Mouse (Mus musculus) ES-E14 (cell line): ENCODE results near the gene Fli1. TPM values are rescaled to one million over a fixed set of nuclear protein-coding genes. Genes with fewer than 3 reads are reported as not detected.

Experiments
- DNase-seq: peaks from one replicate; pipeline ENCODE4 v3.0.0-alpha.2; 2013; ENCODE audit warnings: low read depth, low spot score
- H3K27ac ChIP-seq: 2 replicates; pipeline ENCODE4 v1.5.1; 2012; ENCODE audit warnings: low read depth, mild to moderate bottlenecking, low read length, moderate library complexity, mixed read lengths; ENCODE audit not compliant: poor library complexity, insufficient read depth, severe bottlenecking
- H3K36me3 ChIP-seq: 2 replicates; pipeline ENCODE4 v1.6.1; 2012; ENCODE audit warnings: mild to moderate bottlenecking, low read length, moderate library complexity, mixed read lengths; ENCODE audit not compliant: control insufficient read depth, poor library complexity, insufficient read depth, severe bottlenecking
- H3K4me1 ChIP-seq, 2 experiments: fragments of 150-350 bp in 1 of 2; sonication (generic) in 1 of 2; 2 replicates each; pipeline ENCODE4 v1.6.1; 2012; ENCODE audit warnings: low read length in 2 of 2, mild to moderate bottlenecking in 1 of 2, mixed read lengths in 1 of 2; ENCODE audit not compliant: control insufficient read depth in 2 of 2, insufficient read depth in 2 of 2, poor library complexity in 1 of 2
- H3K4me3 ChIP-seq, 2 experiments: fragments of 150-350 bp in 1 of 2; sonication (generic) in 1 of 2; 2 replicates each; pipeline ENCODE4 v1.5.1; 2012; ENCODE audit warnings: low read length in 2 of 2, low read depth in 1 of 2, mild to moderate bottlenecking in 1 of 2, mixed read lengths in 1 of 2; ENCODE audit not compliant: insufficient read depth in 1 of 2, poor library complexity in 1 of 2, severe bottlenecking in 1 of 2
- H3K9ac ChIP-seq: 2 replicates; pipeline ENCODE4 v1.6.1; 2012; ENCODE audit warnings: low read depth, mild to moderate bottlenecking, low read length, mixed read lengths; ENCODE audit not compliant: poor library complexity, insufficient read depth, severe bottlenecking
- H3K9me3 ChIP-seq: fragments of 150-350 bp; sonication (generic); 2 replicates; pipeline ENCODE4 v1.6.1; 2012; ENCODE audit warnings: low read depth, mild to moderate bottlenecking, low read length; ENCODE audit not compliant: control insufficient read depth, insufficient read depth
- CHD2 ChIP-seq: IDR thresholded peaks from 2 replicates; pipeline ENCODE4 v1.6.1; 2014; ENCODE audit warnings: mild to moderate bottlenecking, low read depth, low read length, inconsistent platforms
- HCFC1 ChIP-seq: IDR thresholded peaks from 2 replicates; pipeline ENCODE4 v1.6.1; 2012; ENCODE audit warnings: low read length, inconsistent platforms, borderline replicate concordance; ENCODE audit not compliant: insufficient read depth
- MAFK ChIP-seq: IDR thresholded peaks from 2 replicates; pipeline ENCODE4 v1.6.1; 2014; ENCODE audit warnings: mild to moderate bottlenecking, low read depth, low read length, inconsistent platforms; ENCODE audit not compliant: insufficient read depth
- ZC3H11A ChIP-seq: IDR thresholded peaks from 2 replicates; pipeline ENCODE4 v1.6.1; 2012; ENCODE audit warnings: low read depth, mild to moderate bottlenecking, inconsistent platforms, low read length, borderline replicate concordance
- ZNF384 ChIP-seq: IDR thresholded peaks from 2 replicates; pipeline ENCODE4 v1.6.1; 2012; ENCODE audit warnings: low read depth, low read length, inconsistent platforms
- in situ Hi-C, 2 experiments: fragments of 600-800 bp; cut with MboI; formaldehyde crosslinking; loops; one replicate each; pipeline ENCODE4 v1.15.1; 2025; ENCODE audit warnings: low sequenced_read_pairs in 2 of 2, inconsistent platforms in 1 of 2; ENCODE audit not compliant: unreplicated experiment in 2 of 2
- total RNA-seq: library from RNA; depleted of rRNA; stranded (reverse); fragments of 300-350 nt; gene quantifications from 2 replicates; pipeline ENCODE4 v1.2.3, GENCODE M21; 2012

Gene Fli1
- total RNA-seq, 1 experiment = 0.40 TPM

- H3K36me3 ChIP-seq = no peaks in the 10 kb centered on the region
- DNase-seq = no peak
- no peak overlapping the region for H3K27ac ChIP-seq
- no peak overlapping the region for H3K4me3 ChIP-seq
- H3K4me1 ChIP-seq = no peaks in the 10 kb centered on the region
- TF ChIP-seq HCFC1 (no peak), ZC3H11A (no peak), CHD2 (no peak), MAFK (no peak), ZNF384 (no peak)
- H3K9me3 ChIP-seq = no peaks in the 10 kb centered on the region
- in situ Hi-C loops = no loop called here
- no peak overlapping the region for H3K9ac ChIP-seq
These were observed 20.2 kb upstream of the Fli1 start for GRCm38 (mm10) chr9:32562837-32563236.

GRCm38 (mm10) chr9:32562409-32562808 lies 19.7 kb upstream of the Fli1 start:
- Histone ChIP-seq H3K9ac (no peak overlapping the region), H3K9me3 (no peaks in the 10 kb centered on the region), H3K36me3 (no peaks in the 10 kb centered on the region), H3K27ac (no peak overlapping the region), H3K4me1 (no peaks in the 10 kb centered on the region), H3K4me3 (no peak overlapping the region)
- TF ChIP-seq CHD2 = no peak
- TF ChIP-seq ZNF384 = no peak
- TF ChIP-seq HCFC1 = no peak
- TF ChIP-seq MAFK = no peak
- no peak for TF ChIP-seq ZC3H11A
- DNase-seq = no peak
- in situ Hi-C loops = no loop called here

- no peak overlapping the region for H3K9ac ChIP-seq
- no peak overlapping the region for H3K4me3 ChIP-seq
- no peaks in the 10 kb centered on the region for H3K4me1 ChIP-seq
- TF ChIP-seq HCFC1 = no peak
- TF ChIP-seq MAFK = no peak
- TF ChIP-seq ZNF384 = no peak
- no peak for TF ChIP-seq ZC3H11A
- no peak for TF ChIP-seq CHD2
- in situ Hi-C loops = no loop called here
- no peak for DNase-seq
- no peak overlapping the region for H3K27ac ChIP-seq
- no peaks in the 10 kb centered on the region for H3K36me3 ChIP-seq
- H3K9me3 ChIP-seq = no peaks in the 10 kb centered on the region
These were observed 18.7 kb upstream of the Fli1 start for GRCm38 (mm10) chr9:32561190-32561890.

- no peaks in the 10 kb centered on the region for H3K9me3 ChIP-seq
- DNase-seq = no peak
- TF ChIP-seq ZNF384 = no peak
- H3K4me3 ChIP-seq = no peak overlapping the region
- no peak overlapping the region for H3K27ac ChIP-seq
- no peak overlapping the region for H3K9ac ChIP-seq
- H3K36me3 ChIP-seq = no peaks in the 10 kb centered on the region
- no peaks in the 10 kb centered on the region for H3K4me1 ChIP-seq
- in situ Hi-C loops = no loop called here
These were observed 17.2 kb upstream of the Fli1 start for GRCm38 (mm10) chr9:32559859-32560258.

GRCm38 (mm10) chr9:32559454-32559853 lies 16.8 kb upstream of the Fli1 start:
- no peak for DNase-seq
- H3K9ac ChIP-seq = no peak overlapping the region
- H3K27ac ChIP-seq = no peak overlapping the region
- TF ChIP-seq ZNF384 (no peak), MAFK (no peak), CHD2 (no peak), HCFC1 (no peak), ZC3H11A (no peak)
- H3K36me3 ChIP-seq = no peaks in the 10 kb centered on the region
- H3K4me3 ChIP-seq = no peak overlapping the region
- in situ Hi-C loops = no loop called here
- H3K4me1 ChIP-seq = no peaks in the 10 kb centered on the region
- H3K9me3 ChIP-seq = no peaks in the 10 kb centered on the region
